ENCODE assay signal across 19 mouse cellular contexts in the genomic region with DNA sequence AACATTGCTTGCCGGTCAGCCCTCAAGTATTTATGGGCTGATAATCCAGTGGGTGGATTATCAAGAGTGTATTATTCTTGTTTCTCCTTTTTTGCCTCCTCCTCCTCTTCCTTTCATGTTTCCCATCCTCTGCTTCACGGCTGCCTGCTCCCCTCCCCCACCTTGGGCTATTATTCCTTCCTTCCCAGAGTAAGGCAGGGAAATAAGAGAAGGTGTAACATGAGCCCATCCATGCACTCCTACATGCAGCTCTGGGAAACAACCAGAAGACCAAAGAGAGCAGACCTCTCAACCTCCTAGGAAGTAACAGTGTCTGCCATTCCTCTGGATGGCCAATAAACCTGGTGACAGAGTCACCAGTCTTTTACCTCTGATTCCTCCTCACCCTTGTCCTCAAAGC.
DNase-seq lines count a peak whose midpoint lies in the region; ATAC-seq lines count a peak whose summit lies in the region.
"Had no signal": no experiment of that assay in that cellular context is flagged by ENCODE, and none has a peak within 500 bp of the region (broad histone marks: within the 10 kb centered on the region; RNA-seq: fewer than 3 reads in every experiment).

No protein-coding gene starts in this region.

- no peaks in the 10 kb centered on the region for H3K9me3 ChIP-seq in kidney, embryonic 16.5 days (ENCODE audit: low read length)
- no peaks in the 10 kb centered on the region for H3K9me3 ChIP-seq in embryonic facial prominence, embryonic 11.5 days (replicated peaks; ENCODE audit: control insufficient read depth, low read length)
- H3K9me3 ChIP-seq in limb, embryonic 13.5 days: no peaks in the 10 kb centered on the region
- H3K9me3 ChIP-seq: hindbrain, embryonic 15.5 days; limb, embryonic 15.5 days had no signal

- H3K9ac ChIP-seq in kidney, embryonic 16.5 days (replicated peaks; ENCODE audit: low read length): no peak overlapping the region
- H3K9ac ChIP-seq in embryonic facial prominence, embryonic 11.5 days (replicated peaks; ENCODE audit: low read length): no peak overlapping the region
- no peak overlapping the region for H3K9ac ChIP-seq in limb, embryonic 13.5 days
- H3K9ac ChIP-seq: hindbrain, embryonic 15.5 days; limb, embryonic 15.5 days had no signal

- H3K4me1 ChIP-seq in kidney, embryonic 16.5 days (ENCODE audit: insufficient read depth, low read length): peaks cover 25% of the 10 kb centered on the region
- peaks cover 15% of the 10 kb centered on the region for H3K4me1 ChIP-seq in embryonic facial prominence, embryonic 11.5 days (ENCODE audit: control insufficient read depth, insufficient read depth, low read length)
- H3K4me1 ChIP-seq in limb, embryonic 13.5 days: peaks cover 36% of the 10 kb centered on the region
- H3K4me1 ChIP-seq: hindbrain, embryonic 15.5 days had no signal

- no peaks in the 10 kb centered on the region for H3K36me3 ChIP-seq in kidney, embryonic 16.5 days (ENCODE audit: insufficient read depth, low read length)
- H3K36me3 ChIP-seq in embryonic facial prominence, embryonic 11.5 days (replicated peaks; ENCODE audit: control insufficient read depth, insufficient read depth, low read depth, low read length): no peaks in the 10 kb centered on the region
- H3K36me3 ChIP-seq in limb, embryonic 13.5 days: no peaks in the 10 kb centered on the region
- H3K36me3 ChIP-seq: G1E; hindbrain, embryonic 15.5 days; limb, embryonic 15.5 days had no signal

- H3K4me2 ChIP-seq in kidney, embryonic 16.5 days (replicated peaks; ENCODE audit: low read depth, low read length): no peak overlapping the region
- no peak overlapping the region for H3K4me2 ChIP-seq in embryonic facial prominence, embryonic 11.5 days (ENCODE audit: low read depth, low read length)
- H3K4me2 ChIP-seq in limb, embryonic 13.5 days (replicated peaks): no peak overlapping the region; the same call in 1 of the 2 replicates
- H3K4me2 ChIP-seq: hindbrain, embryonic 15.5 days; limb, embryonic 15.5 days had no signal

- peak; percentile 86 for ATAC-seq in kidney, embryonic 16.5 days (ENCODE audit: low FRiP score, low TSS enrichment)
- no peak for ATAC-seq in embryonic facial prominence, embryonic 11.5 days (replicated peaks; ENCODE audit: insufficient number of reproducible peaks, low FRiP score, low TSS enrichment, low read depth)
- ATAC-seq in limb, embryonic 13.5 days (ENCODE audit: low FRiP score, low read depth): peak; percentile 51

- H3K4me3 ChIP-seq in kidney, embryonic 16.5 days (ENCODE audit: low read length): no peak overlapping the region
- H3K4me3 ChIP-seq in embryonic facial prominence, embryonic 11.5 days (ENCODE audit: low read depth, low read length): no peak overlapping the region
- no peak overlapping the region for H3K4me3 ChIP-seq in limb, embryonic 13.5 days
- H3K4me3 ChIP-seq: heart, adult 2 months; hindbrain, embryonic 15.5 days; limb, embryonic 15.5 days had no signal

- no peak for DNase-seq in kidney, postnatal 25 days
- DNase-seq in embryo, embryonic 11 days: peak; percentile 67
- DNase-seq in embryonic facial prominence, embryonic 11.5 days (ENCODE audit: low spot score): peak; percentile 74
- DNase-seq in testis, postnatal 14 days (ENCODE audit: low spot score): no peak
- DNase-seq in layer of hippocampus, adult 18-20 months (ENCODE audit: low spot score in 2 of 2): no peak
- DNase-seq: adrenal gland, adult 2 months; cerebellum, adult 11-12 months; cerebellum, postnatal 36 days; heart, adult 2 months; kidney, postnatal 14 days; lung, adult 2 months; midbrain, embryonic 14.5 days; right cerebral cortex, postnatal 25 days; thymus, adult 18-20 months had no signal

- no peaks in the 10 kb centered on the region for H3K27me3 ChIP-seq in kidney, embryonic 16.5 days (ENCODE audit: insufficient read depth, low read length)
- no peaks in the 10 kb centered on the region for H3K27me3 ChIP-seq in embryonic facial prominence, embryonic 11.5 days (ENCODE audit: control insufficient read depth, insufficient read depth, low read length)
- H3K27me3 ChIP-seq in limb, embryonic 13.5 days: no peaks in the 10 kb centered on the region
- H3K27me3 ChIP-seq: hindbrain, embryonic 15.5 days; limb, embryonic 15.5 days had no signal

- WGBS in kidney, embryonic 16.5 days: 13% methylated on average over 2 of the region's 2 CpGs
- WGBS in embryonic facial prominence, embryonic 11.5 days: 18% methylated on average over 2 of the region's 2 CpGs
- WGBS in limb, embryonic 13.5 days: 6% methylated on average over 2 of the region's 2 CpGs

- H3K27ac ChIP-seq in kidney, embryonic 16.5 days (ENCODE audit: low read length): peak overlapping the region; percentile 91
- H3K27ac ChIP-seq in embryonic facial prominence, embryonic 11.5 days (replicated peaks; ENCODE audit: low read depth, low read length): peak overlapping the region; percentile 83
- peak overlapping the region; percentile 74 for H3K27ac ChIP-seq in limb, embryonic 13.5 days
- H3K27ac ChIP-seq: heart, adult 2 months; hindbrain, embryonic 15.5 days; limb, embryonic 15.5 days had no signal

Comparison
In these comparisons a context has a peak if more than half of its experiments do, and no peak if none do; other contexts are left out.
1. DNase-seq: peak in embryo, embryonic 11 days (single experiment) and embryonic facial prominence, embryonic 11.5 days (single experiment); none in kidney, postnatal 25 days (0 of 2), testis, postnatal 14 days (single experiment) and layer of hippocampus, adult 18-20 months (0 of 2).
2. Peak in every context shown above with its lines, with median percentiles within 50 percentile points of each other: H3K27ac ChIP-seq.